Mouse (Mus musculus) kidney, postnatal 14 days (tissue): ENCODE data around the gene Thrsp.
"Not testable (repeated sequence)": the region's sequence is repeated elsewhere in the genome, so short reads cannot be mapped to it uniquely, and the experiment has no call there.

ENCODE experiments used
- DNase-seq: peaks from one replicate; pipeline ENCODE4 v3.0.0; 2022; ENCODE audit warnings: mixed read lengths

The Thrsp gene

DNA sequence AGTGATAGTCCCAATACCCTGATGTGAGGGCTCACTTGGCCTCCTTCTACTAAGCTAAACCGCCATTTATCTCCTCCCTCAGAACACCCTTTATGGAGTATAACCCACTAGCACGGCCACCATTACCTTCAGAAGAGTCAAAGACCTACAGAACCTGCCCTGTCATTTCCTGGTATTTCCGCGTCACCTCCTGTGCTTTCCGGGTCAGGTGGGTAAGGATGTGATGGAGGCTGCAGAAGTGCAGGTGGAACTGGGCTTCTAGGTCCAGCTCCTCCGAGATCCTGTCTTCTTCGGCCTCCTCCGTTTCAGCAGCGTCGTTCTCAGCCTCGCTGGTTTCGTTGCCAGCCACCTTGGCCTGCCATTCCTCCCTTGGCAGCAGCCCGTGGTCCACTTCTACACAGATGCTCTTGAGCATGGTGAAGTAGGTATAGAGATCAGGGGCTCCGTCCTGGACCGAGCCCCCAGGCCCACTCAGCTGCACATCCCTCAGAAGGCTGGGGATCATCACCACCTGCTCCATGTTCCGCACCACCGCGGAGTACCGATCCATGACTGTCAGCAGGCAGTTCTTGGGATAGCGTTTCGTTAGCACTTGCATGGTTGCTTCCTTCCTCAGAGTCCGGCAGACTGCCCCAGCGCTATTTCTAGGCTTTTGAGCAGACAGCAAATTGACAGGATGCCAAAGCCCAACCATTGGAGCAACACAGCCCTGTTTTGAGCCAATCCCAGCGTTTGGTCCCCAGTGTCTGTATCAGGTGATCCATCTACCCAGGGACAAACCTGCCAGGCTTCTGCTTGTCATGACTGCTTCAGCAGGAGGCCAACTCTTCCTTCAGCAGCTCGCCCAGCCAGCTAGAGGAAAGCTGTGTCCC is at the start of gene Thrsp:
TSS of gene Thrsp (minus strand) at position 825 of the 872 bp plus-strand sequence.
- peak; percentile 85 for DNase-seq

DNA sequence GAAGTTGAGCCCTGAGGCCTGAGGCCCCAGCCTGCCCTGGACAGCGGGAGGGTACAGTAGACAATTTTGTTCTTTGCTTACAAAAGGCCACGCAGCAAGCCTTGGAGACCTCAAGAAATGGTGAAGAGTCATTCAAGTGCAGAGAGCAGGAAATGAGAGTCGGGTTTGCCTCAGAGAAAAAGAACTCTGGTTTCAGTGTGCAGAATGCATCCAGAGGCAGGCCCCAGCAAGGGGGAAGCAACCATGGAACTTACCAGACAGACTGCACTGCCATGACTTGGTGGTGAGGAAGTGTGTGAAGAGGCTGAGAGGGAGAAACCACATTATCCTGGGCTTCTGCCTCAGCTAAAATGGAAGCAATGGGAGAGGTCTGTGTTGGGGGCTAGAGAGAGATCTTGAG is 38.0 kb upstream of the Thrsp start:
- no peak for DNase-seq

DNA sequence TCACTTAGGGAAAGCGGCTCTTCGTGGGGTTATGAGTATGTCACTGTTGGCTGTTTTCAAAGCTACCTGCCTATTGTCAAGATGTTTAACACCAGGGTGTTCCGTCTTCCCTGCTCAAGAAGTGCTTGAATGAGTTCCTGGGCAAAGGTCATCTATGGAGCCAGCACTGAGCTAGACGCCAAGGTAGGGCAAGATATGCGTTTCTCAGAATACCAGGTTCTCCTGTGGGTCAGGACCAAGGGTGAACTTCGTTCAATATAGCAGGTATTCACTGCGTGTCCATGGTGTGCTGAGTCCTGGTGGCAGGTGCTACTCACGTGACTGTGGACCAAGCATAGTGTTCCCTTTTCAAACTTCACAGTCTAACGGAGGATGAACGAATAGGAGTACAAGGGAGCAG is 37.3 kb upstream of the Thrsp start:
- DNase-seq: no peak

DNA sequence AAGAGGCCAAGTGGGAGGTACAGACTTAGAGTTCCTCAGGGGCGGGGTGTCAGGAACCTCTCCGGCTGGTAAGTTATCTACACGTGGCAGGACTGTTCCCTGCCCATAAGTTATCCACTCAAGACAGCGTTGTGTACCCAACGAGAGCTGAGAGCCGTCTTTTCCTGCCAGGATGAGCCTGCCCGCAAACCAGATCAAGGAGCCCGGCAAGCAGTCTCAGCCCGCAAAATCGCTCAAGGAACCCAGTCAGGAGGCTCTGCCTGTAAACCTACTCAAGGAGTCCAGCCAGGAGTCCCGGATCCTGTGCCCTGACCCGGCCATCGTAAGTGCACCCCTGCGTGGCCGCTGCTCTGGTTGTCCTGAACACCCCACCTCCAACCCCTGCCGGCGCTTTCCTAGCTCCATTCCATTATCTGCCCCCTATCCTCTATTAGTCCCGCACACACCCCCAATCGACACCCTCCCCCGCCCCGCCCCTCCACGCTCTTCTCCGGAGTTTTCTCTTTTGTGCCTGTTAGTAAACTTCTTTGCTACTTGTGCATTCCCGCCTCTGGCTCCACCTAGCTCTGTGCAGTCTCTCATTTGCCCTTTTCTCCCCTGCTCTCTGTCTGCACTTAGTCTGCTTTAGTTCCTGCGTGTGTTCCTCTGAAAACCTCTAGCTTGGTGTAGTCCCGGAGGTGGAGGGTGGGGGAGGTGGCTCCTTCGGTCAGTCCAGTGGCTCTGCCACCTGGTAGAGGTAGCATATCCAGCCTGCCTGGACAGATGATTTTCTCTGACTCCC is 35.8 kb upstream of the Thrsp start:
- peak; percentile 34 for DNase-seq

DNA sequence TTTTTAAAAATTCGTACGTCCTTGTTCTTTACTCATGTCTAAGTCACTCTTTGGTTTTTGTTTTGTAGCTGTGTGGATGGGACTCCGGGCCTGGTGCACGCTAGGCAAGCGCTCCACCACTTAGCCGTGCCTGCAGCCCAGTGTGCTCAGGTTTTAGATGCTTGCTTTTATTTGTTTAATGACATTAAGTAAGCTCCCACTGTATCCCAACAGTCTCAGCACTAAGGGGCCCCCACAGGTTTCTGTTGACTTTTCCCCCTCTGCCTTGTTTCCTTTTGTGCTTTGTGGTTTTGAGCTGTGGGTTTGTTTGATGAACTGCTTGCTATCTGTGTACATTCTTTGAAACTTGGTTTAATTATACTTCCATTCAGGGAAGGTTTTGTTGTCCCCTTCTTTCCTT is 34.7 kb upstream of the Thrsp start:
- DNase-seq: no peak

DNA sequence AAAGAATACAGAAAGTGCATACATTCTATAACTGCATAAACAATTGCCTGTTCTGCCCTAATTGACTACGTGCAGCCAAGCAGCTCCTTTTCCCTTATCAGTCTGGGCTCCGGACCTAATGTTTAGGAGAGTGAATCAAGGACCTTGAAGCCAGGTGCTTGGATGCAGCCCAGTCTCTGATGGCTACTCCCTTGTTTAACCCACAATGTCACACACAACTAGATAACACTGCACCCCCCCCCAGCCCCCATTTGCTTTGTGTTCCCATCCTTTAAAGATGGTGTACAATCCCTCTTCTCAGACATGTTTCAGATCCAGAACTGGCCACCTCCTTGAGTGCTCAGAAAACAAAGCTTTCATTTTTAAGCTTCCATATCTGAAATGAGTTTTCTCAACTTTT is 33.5 kb upstream of the Thrsp start, which contains the start of gene Kctd14:
TSS of gene Kctd14 (plus strand) at position 301 of the 400 bp plus-strand sequence.
- not testable (repeated sequence) for DNase-seq

DNA sequence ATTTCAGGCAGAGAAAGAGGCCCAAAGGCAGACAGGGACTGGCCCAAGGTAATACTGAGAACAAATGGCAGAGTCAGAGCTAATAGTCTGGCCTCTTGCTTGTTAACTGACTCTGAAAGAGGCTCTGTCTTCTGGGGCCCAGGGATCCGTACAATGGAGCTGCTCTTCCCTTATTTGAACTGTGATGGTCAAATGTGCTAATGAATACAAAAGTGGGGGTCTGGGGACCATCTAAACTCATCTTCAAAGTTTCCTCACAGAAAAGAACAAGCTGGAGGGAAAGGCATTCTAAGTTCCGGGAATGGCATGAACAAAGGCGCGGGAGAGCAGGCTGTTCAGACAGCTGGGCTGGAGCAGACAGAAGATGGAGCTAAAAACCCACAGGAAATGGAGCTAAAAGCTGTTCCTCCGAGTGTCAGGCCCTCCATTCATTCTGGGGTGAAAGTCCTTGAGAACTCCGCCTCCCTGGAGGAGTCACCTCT is 29.6 kb upstream of the Thrsp start:
- peak; percentile 26 for DNase-seq

DNA sequence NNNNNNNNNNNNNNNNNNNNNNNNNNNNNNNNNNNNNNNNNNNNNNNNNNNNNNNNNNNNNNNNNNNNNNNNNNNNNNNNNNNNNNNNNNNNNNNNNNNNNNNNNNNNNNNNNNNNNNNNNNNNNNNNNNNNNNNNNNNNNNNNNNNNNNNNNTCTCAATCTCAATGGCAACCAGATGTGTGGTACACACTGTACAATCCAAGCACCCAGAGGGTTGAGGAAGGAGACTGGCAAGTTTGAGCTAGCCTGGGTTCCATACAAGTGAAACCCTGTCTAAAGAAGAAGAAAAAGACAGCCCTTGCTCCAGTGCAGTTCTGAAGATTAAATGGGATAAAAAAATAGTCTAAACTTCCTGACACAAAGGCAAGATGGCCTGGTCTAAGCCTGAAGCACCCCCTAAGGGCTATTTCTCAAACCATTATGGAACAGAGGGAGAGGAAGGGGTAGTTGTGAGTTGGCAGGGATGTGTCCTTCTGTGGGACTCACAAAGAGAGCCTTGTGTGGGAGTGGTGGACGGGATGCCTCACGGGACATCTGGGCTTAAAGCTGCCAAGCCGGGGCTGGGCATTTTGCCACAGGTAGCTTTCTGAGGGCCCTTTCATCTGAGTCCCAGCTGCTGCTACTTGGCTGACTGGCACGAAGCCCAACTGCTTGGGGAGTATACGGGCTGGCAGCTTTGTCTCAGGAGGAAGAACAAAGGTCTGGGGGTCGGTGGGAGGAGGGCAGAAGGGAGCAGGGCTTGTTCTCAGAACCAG is 28.8 kb upstream of the Thrsp start:
- peak; percentile 93 for DNase-seq

DNA sequence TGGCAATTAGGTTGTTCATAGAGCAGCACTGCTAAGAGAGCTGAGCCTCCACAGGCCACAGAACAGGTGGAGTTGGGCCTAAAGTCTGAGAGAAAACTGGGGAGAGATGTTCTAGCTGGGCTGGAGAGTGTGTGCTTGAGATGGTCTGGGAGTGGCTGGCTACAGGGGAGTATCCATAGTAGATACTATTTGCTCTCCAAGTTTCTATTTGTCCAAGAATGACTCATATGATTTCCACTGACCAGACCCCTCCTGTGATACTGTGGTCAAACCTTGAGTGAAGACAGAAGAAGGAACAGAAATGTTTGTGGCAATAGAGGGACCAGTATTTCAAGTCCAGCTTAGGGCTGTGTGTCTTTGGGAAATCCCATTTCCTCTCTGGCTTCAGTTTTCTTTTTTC is 21.5 kb upstream of the Thrsp start:
- DNase-seq: no peak

DNA sequence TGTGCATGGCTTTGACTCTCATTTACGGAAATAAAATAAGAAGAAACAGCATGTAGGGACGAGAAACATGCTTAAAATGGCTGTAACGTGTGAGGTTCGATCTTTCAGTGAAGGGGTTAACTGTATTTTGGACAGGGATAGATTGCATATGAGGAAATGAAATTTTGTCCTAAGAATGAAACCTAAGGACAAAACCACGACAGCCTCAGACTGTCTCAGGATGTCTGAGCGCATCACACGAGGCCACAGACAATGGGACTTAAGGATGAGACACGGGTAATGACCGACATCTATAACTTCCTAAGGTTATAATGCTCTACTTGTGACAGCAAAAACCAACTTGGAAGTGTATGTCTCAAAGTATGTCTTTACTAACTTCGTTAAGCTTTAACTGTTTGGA is 17.0 kb upstream of the Thrsp start:
- DNase-seq: no peak

DNA sequence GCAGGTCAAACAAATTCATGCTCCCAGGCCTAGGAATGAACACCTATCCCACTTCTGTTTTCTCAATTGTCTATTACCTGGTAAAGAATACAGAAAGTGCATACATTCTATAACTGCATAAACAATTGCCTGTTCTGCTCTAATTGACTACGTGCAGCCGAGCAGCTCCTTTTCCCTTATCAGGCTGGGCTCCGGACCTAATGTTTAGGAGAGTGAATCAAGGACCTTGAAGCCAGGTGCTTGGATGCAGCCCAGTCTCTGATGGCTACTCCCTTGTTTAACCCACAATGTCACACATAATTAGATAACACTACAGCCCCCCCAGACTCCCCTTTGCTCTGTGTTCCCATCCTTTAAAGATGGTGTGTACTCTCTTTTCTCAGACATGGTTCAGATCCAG is 16.0 kb upstream of the Thrsp start:
- not testable (repeated sequence) for DNase-seq

DNA sequence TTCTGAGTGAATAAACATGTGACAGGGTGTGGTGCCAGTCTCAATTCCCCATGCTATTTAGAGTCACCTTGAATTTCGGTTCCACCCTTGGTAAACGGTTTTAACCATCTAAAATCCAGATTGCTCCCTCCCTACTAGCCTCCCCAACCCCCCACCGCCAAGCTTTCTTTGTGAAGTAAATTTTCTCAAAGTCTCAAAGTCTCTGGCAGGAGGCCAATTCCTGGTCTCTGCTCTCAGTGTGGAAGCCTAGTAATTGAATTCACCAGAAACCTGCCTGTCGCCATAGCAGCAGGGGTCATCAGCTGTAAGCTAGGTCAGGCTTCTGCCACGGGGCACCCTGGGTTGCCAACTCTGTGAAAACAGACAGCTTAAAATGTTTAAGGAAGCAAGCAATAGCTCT is 12.2 kb upstream of the Thrsp start:
- DNase-seq: peak; percentile 77

DNA sequence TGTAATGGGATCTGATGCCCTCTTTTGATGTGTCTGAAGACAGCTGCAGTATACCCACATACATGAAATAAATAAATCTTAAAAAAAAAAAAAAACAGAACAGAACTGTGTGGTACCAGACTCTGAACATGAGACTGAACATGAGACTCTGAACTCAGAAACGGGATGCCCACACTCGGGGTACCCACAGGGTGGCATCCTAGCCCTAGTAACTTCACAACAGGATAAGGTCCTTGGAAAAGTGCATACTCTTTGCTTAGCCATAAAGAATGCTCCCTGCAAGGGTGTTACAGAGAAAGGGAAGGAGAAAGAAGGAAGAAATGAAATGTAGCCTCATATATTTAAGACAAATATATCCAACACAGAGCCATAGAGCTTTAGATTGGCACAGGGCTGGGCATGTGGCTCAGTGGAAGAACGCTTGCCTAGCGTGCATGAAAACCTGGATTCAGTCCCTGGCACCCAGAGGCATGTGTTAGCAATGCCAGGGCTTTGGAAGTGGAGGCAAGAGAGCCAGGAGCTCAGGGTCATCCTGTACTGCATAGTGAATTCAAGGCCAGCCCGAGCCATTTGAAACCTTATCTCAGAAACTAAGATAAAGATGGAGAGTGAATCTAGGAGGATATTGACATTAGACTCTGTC is 10.4 kb upstream of the Thrsp start:
- DNase-seq: no peak

DNA sequence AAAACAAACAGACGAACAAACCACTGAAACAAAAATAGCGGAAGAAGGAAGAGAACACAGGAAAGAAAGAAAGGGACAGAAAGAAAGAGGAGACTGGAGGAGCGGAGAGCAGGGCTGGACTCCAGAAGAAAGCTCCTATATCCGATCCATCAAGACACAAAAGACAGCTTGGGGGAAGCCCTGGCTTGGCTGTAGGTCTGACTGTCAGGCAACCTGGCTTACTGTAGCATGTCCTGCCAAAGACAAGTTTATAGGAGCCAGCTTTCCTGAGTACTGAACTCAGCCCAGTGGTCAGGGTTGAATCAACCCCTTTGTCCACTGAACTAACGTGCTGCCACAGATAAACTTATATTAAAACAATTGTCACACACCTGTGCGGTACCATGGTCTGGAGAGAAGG is 9.8 kb upstream of the Thrsp start:
- DNase-seq: no peak

DNA sequence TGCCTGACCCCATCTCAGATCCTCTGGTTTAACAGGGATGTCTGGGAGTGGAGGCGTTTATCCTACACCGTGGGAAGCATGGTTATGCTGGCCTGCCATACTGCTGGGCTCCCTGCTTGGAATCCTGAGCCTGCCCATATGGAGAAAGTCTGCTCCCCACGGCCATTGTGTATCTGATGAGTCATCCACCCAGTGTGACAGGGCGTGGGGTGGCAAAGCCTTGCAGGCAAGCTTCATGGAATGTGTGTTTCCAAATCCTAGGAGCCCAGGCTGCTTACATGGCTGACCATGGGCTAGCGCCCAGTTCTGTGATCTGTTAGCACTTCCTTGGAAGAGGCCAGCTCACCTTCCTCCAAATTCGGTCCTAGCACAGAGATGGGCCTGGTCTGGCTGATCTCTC is 9.0 kb upstream of the Thrsp start:
- no peak for DNase-seq

DNA sequence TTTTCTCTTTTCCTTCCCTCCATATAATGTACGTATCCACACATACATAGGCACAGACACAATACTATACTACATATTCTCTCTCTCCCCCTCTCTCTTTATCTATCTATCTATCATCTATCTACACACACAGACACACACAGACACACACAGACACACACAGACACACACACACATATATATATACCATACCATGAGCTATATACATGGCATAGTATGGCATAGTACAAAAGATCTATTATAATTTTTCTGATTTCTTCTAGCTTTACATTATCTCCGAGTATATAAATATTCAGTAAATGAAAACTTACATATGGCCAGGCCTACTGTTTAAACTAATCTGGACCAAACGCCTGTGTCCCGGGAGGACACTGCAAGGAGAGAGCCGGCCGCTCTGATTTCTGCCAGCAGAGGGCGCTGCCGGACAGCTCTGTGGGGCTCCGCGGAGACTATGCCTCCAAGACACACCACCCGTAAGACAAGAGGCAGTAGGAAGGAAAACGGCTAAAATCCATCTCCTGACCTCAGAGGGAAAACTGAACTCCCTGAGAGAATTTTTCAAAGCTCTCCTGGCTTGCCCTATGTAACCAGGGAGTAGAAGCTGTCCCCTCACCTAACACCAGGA is 7.2 kb upstream of the Thrsp start:
- peak; percentile 93 for DNase-seq

DNA sequence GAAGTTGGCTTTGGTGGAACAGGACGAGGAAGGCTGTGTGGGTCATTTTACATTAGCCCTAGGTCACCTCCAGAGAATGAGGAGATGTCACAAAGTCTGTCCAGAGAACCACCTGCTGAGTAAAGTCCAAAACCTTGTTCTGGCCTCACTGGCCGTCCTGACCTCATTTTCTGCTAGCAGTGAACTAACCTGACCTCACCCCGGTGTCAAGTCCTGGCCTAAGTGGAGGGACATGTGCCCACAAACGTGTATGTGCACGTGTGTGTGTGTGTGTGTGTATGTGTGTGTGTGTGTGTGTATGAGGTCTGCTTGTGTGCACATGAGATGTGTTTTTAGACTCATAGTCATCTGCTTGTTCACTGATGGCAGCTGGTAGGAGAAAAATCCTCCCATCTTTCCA is 6.2 kb upstream of the Thrsp start:
- no peak for DNase-seq

DNA sequence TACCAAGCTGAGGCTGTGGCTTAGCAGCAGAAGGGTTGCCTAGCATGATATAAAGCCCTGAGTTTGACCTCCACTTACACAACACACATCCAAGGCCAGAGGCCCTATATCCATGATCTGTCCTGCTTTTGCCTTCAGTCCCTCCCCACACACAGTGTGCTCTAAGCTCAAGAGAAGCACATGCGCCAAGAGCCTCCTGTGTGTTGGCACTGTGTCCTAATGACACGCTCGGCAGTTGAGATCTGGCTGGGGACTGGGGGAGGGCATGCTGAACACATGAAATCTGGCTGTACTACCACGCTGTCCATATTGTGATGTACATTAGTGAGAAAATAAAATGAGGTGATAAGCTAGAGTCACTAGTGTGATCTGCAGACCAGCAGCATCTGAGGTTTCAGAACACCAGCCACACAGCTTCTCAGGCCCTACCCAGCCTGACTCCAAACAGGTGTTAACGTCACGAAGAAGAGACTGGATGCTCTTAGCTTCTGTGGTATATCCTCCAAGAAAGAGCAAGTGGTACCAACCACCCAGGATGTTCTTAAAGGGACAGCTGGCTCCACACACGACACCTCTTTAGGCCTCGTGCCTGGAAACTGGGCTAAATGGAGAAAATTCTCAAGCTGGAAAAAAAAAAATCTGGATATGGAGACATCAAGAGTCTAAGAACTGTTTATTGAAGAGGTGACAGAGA is 3.6 kb upstream of the Thrsp start:
- no peak for DNase-seq

DNA sequence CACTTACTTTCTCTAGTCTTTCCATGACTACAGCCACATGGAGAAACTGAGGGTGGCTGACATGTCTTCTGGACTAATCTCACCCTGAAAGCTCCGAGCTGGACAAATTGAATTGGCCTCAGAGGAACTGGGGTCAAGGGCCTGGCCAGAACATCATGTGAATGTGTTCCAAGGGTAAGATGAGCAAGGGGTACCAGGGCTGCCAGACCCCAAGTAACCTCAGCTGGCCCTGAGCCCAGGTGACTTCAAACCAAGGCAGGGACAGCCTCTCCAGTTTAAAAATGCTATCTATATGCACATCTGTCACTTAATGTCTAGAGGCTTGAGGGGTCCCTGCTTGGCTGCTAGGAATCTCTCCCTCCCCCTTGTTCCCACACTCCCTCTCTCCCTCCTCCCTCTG is 2.9 kb upstream of the Thrsp start:
- no peak for DNase-seq

DNA sequence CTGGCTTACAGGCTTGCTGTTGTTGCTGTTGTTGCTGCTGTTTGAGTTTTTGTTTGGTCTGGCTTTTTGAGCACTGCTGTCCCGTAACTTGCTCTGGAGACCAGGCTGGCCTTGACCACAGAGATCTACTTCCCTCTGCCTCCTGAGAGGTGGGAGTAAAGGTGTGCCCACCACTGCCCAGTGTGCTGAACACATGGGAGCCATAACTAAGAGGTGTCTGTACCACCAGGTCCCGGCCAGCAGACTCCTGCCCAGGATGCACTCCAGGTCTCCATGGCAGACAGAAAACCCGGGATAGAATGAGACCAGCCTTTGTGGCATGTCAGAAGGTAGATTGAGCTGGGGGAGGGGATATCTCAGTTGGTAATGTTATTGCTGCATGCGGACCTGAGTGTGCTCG is 1.6 kb upstream of the Thrsp start:
- no peak for DNase-seq

DNA sequence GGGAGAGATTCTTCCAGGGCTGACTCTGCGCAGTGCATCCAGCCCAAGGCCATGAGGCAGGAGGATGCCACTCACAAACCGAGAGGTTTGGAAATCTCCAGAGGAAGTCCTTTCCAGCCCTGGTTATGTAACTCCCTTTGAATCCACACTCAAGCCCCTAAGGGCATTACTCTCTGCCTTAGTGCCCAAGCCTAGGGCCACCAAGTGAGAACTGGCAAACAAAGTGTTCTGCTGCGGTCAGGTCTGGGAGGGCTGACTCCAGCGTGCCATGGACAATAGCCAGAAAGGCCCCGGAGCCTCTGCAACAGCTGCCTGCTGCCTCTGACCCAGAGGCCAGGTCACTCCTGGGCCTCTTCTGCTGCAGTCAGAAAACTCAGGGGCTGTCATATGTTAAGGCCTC is 1.2 kb upstream of the Thrsp start:
- peak; percentile 23 for DNase-seq

DNA sequence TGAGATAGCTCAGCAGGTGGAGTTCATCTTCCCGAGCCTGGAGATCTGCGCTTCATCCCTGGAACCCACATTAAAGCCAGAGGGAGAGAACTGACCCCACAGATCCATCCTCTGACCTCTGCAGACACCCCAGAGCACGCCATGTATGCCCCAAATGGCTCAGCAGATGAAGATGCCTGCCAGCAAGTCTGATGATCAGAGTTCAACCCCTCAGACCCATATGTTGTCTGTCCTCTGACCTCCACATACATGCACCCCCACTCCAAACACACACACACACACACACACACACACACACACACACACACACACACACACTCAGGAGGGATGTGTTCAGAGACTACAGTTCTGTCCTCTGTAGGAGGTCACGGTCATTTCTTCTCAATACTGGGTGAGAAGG is 1.1 kb downstream of the Thrsp start:
- no peak for DNase-seq
